Mouse (Mus musculus): Measurements from ENCODE around the gene Slc15a1. TPM values are rescaled to one million over a fixed set of nuclear protein-coding genes. Genes with fewer than 3 reads are reported as not detected.

Gene Slc15a1
- polyA plus RNA-seq (2015; fragmentation: Nextera tagmentation; extraction: Ambion mirVana): 0.05 TPM in 1 of 2 replicates, not detected in the other

DNA sequence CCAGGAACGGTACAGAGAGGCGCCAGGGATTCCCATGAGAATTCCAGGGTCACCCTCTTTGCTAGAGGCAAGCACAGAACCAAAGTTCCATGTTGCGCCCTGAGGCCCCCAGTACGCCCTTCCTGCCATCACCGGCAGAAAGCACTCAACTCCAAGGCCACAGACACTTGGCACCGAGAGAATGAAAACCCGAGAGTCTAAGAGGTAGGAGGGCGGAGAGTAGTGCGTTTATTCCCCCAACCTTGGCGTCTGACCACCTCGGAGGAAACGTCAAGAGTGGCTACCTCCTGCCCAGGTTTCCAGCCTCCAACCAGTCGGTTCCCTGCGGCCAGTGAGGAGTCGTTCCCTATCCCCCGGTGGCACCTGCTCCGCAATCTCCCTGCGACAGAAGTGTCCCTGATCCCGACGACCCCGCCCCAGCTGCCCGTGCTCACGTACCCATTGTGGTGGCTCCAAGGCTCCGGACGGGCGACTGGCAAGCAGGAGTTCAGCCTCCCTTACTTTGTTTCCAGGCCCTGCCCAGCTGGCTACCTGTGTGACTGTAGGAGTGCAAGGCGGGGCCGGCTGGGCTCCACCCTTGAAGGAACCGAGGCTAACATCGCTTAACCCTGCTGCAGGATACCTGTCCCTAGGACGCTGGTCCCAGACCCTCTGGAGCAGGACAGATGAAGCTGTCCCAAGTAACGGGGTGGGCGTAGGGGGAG, at the start of gene Slc15a1:
Gene Slc15a1, minus strand, starts transcription at position 472 of the 704 bp plus-strand sequence.
- WGBS: 11% methylated on average over 33 of the region's 33 CpGs
- Histone ChIP-seq H3K27ac (no peak within 1 kb of the TSS), H3K36me3 (no peaks in the 10 kb centered on the region), H3K27me3 (peaks cover 35% of the 10 kb centered on the region), H3K9me3 (no peaks in the 10 kb centered on the region), H3K4me3 (replicated peaks) (peak within 1 kb of the TSS; percentile 23), H3K4me2 (replicated peaks) (peak within 1 kb of the TSS; percentile 48), H3K4me1 (replicated peaks) (peaks cover 8% of the 10 kb centered on the region), H3K9ac (replicated peaks) (no peak within 1 kb of the TSS)
- ATAC-seq: no peak

DNA sequence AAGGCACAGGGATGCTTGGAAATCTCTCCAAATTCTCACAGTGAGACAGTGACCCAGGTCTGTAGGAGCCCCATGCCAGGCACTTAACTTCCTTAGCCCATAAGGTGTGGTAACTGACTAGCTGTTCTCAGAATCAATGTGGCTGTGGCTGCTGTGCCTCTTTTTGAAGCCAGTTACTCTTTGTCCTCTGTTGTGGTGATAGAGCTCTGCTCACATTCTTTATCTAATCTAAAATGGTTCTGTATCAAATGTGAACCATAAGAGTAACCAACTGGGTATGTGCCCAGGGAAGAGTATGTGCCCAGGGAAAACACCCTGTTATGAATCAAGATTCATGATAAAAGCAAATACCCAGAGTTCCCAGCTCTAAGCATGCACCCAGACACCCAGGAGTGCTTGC, 48.7 kb upstream of the Slc15a1 start:
- Histone ChIP-seq H3K27ac (no peak overlapping the region), H3K36me3 (0 out of 2 replicates have a peak, but pooled peaks cover 3% of the 10 kb centered on the region), H3K9me3 (no peaks in the 10 kb centered on the region), H3K4me2 (replicated peaks) (no peak overlapping the region), H3K27me3 (no peaks in the 10 kb centered on the region), H3K9ac (replicated peaks) (no peak overlapping the region), H3K4me3 (replicated peaks) (no peak overlapping the region), H3K4me1 (replicated peaks) (no peaks in the 10 kb centered on the region)
- no peak for ATAC-seq

DNA sequence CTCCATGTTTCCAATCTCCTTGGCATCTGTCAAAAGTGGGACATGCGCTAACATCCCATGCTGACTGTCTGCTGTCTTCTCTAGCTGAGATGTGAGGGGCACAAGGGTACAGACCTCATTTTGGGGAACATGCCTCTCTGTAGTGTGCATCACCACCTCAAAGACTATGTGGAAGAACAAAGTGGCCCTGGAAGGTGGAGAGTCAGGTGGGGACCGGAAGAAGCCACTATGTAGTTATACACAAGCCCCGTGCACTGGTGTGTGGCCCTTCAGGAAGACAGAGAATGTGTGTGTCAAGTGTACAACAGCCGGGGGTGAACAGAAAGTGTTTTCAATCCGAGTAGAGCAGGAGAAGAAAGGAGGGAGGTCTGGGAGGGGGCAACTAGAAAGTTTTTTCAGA, 47.5 kb upstream of the Slc15a1 start:
- 75% methylated on average over 5 of the region's 5 CpGs for WGBS
- 0 out of 2 replicates have a peak, but pooled peaks cover 3% of the 10 kb centered on the region for H3K36me3 ChIP-seq
- H3K4me3 ChIP-seq (replicated peaks): no peak overlapping the region
- no peaks in the 10 kb centered on the region for H3K4me1 ChIP-seq (replicated peaks)
- H3K27ac ChIP-seq: no peak overlapping the region
- H3K9ac ChIP-seq (replicated peaks): no peak overlapping the region
- no peaks in the 10 kb centered on the region for H3K9me3 ChIP-seq
- H3K4me2 ChIP-seq (replicated peaks): no peak overlapping the region
- ATAC-seq: no peak
- no peaks in the 10 kb centered on the region for H3K27me3 ChIP-seq

DNA sequence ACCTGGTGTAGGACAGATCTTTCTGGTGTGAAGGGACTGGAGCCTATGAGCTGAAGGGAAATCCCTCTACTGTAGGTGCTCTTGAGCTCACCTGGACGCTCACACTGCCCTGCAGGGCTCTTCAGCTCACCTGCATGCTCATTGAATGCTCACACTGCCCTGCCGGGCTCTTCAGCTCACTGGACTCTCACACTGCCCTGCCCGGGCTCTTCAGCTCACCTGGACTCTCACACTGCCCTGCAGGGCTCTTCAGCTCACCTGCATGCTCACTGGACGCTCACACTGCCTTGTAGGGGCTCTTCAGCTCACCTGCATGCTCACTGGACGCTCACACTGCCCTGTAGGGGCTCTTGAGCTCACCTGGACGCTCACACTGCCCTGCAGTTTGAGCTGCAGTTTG, 44.8 kb upstream of the Slc15a1 start:
- no peaks in the 10 kb centered on the region for H3K9me3 ChIP-seq
- H3K27me3 ChIP-seq: no peaks in the 10 kb centered on the region
- H3K9ac ChIP-seq (replicated peaks): no peak overlapping the region
- WGBS: 78% methylated on average over 6 of the region's 6 CpGs
- no peak overlapping the region for H3K4me3 ChIP-seq (replicated peaks)
- no peak overlapping the region for H3K4me2 ChIP-seq (replicated peaks)
- H3K4me1 ChIP-seq (replicated peaks): no peaks in the 10 kb centered on the region
- no peak for ATAC-seq
- H3K36me3 ChIP-seq: 0 out of 2 replicates have a peak, but pooled peaks cover 3% of the 10 kb centered on the region
- no peak overlapping the region for H3K27ac ChIP-seq

DNA sequence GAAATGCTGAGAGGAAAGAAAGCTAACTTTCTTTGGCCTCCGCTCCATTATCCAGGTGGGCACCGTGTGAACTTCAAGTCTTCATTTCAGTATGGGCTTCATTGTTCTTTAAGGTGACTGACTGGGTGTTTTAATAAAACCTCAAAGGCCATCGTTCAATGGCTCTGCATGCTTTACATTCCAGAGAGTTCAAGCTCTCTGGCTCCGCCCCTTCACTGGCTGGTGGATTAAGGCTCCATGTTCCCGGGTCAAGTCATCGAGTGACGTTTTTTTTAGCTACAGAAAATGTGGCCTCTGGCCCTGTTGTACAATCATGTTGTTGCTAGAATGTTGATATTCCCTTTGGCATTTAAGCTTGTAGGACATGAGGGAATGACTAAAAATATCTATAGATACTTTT, 42.7 kb upstream of the Slc15a1 start:
- 0 out of 2 replicates have a peak, but pooled peaks cover 3% of the 10 kb centered on the region for H3K36me3 ChIP-seq
- H3K9ac ChIP-seq (replicated peaks): no peak overlapping the region
- ATAC-seq: no peak
- no peak overlapping the region for H3K4me3 ChIP-seq (replicated peaks)
- H3K9me3 ChIP-seq: no peaks in the 10 kb centered on the region
- no peaks in the 10 kb centered on the region for H3K27me3 ChIP-seq
- H3K4me2 ChIP-seq (replicated peaks): no peak overlapping the region
- no peaks in the 10 kb centered on the region for H3K4me1 ChIP-seq (replicated peaks)
- no peak overlapping the region for H3K27ac ChIP-seq
- WGBS: 38% methylated on average over 7 of the region's 7 CpGs

DNA sequence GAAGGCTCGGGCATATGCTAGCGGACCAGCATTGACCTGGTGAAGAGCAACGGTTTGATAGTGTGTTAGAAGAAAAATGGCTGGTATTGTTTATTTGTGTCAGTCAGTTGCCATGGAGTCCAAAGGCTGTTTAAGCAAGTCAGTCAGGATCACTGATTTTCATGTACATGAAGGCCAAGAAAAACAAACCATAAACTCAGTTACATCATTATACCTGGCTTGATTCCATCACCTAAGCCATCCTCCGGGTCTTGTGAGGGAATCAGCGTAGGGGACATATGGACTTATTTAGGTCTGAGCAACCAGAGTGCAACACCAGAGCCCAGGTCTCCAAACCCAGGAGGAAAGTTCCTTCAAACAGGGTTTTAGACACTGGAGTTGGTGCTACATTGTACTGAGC, 41.6 kb upstream of the Slc15a1 start:
- Histone ChIP-seq H3K9me3 (no peaks in the 10 kb centered on the region), H3K27ac (no peak overlapping the region), H3K4me1 (replicated peaks) (no peaks in the 10 kb centered on the region), H3K36me3 (0 out of 2 replicates have a peak, but pooled peaks cover 3% of the 10 kb centered on the region), H3K27me3 (no peaks in the 10 kb centered on the region), H3K4me3 (replicated peaks) (no peak overlapping the region), H3K4me2 (replicated peaks) (no peak overlapping the region), H3K9ac (replicated peaks) (no peak overlapping the region)
- WGBS: 94% methylated on average over 5 of the region's 5 CpGs
- ATAC-seq: no peak

DNA sequence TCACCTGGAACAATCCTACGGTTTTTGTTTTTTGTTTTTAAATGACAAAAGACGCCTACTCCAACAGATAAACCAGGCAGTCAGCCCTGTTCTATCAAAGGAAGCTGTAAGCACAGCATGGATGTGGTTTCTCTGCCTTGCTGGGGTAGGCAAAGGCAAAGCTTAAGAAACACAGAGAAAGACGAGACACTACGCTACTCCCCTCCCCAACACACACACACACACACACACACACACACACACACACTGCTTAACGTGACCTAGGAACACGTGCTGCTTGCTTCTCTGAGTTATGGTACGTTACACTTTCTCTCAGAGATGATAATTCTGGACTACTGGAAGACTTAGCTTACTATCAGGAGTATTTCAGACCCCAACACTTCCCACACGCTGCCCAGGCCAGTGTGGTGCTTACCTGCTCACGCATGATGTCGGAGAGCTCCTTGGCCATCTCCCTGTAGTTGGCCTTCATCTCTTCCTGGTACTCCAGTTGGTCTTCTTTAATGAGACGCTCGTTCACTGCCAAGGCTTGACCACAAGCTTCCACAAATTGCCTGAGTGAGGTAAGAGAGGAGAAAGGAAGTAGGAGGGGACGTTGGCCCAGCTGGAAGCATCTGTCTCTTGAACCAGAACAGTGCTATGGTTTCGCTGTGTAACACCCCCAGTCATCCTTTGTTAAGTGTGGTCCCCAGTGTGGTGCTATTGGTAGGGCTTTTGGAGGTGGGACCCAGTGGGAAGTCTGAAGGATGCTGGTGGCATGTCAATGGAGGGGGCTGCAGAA, 40.7 kb upstream of the Slc15a1 start:
- H3K4me1 ChIP-seq (replicated peaks): no peaks in the 10 kb centered on the region
- WGBS: 88% methylated on average over 14 of the region's 14 CpGs
- H3K36me3 ChIP-seq: 0 out of 2 replicates have a peak, but pooled peaks cover 3% of the 10 kb centered on the region
- no peaks in the 10 kb centered on the region for H3K27me3 ChIP-seq
- H3K27ac ChIP-seq: no peak overlapping the region
- H3K9me3 ChIP-seq: no peaks in the 10 kb centered on the region
- no peak for ATAC-seq
- H3K9ac ChIP-seq (replicated peaks): no peak overlapping the region
- no peak overlapping the region for H3K4me3 ChIP-seq (replicated peaks)
- no peak overlapping the region for H3K4me2 ChIP-seq (replicated peaks)

DNA sequence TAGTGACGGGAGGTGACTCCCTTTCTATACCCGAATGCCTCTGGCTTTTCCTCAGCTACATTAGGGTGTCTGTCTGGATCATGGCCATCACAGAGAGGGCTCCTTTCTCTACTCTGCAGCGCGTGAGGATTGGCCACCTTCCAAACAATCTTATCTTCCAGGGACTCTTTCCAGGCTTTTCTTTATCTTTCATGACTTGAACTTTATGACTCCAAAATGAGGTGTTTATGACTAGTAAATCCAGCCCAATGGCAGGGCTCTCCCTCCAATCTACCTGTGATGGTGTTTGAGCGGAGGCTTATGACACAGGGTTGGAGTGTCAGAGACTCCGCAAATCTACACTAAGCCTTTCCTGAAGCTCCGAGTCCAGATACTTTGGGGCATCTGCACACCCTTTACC, 36.2 kb upstream of the Slc15a1 start:
- Histone ChIP-seq H3K9me3 (no peaks in the 10 kb centered on the region), H3K4me1 (replicated peaks) (no peaks in the 10 kb centered on the region), H3K4me2 (replicated peaks) (no peak overlapping the region), H3K4me3 (replicated peaks) (no peak overlapping the region), H3K9ac (replicated peaks) (no peak overlapping the region), H3K27me3 (no peaks in the 10 kb centered on the region), H3K36me3 (no peaks in the 10 kb centered on the region), H3K27ac (no peak overlapping the region)
- WGBS: 90% methylated on average over 7 of the region's 7 CpGs
- ATAC-seq: no peak

DNA sequence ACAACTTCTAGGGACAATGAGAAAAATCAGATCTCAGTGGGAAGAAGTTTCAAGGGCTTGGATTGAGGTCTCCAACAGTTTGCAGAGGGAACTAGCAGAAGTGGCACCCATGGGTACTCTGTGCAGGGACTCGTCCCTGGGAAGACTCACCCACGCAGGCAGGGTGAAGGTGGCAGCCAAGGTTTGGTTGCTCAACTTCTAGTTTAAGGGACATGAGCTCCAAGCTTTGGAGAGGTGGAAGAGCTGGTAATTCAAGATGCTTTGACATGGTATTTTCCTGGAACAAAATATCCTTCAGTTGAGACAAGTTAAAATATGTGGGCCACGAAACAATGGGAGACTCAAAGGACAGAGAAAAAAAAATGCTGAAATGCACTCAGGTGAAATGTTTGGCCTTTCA, 29.4 kb upstream of the Slc15a1 start:
- Histone ChIP-seq H3K4me1 (replicated peaks) (no peaks in the 10 kb centered on the region), H3K36me3 (no peaks in the 10 kb centered on the region), H3K9me3 (no peaks in the 10 kb centered on the region), H3K4me2 (replicated peaks) (no peak overlapping the region), H3K9ac (replicated peaks) (no peak overlapping the region), H3K27me3 (no peaks in the 10 kb centered on the region), H3K27ac (no peak overlapping the region), H3K4me3 (replicated peaks) (no peak overlapping the region)
- 87% methylated on average over 3 of the region's 3 CpGs for WGBS
- ATAC-seq: no peak

DNA sequence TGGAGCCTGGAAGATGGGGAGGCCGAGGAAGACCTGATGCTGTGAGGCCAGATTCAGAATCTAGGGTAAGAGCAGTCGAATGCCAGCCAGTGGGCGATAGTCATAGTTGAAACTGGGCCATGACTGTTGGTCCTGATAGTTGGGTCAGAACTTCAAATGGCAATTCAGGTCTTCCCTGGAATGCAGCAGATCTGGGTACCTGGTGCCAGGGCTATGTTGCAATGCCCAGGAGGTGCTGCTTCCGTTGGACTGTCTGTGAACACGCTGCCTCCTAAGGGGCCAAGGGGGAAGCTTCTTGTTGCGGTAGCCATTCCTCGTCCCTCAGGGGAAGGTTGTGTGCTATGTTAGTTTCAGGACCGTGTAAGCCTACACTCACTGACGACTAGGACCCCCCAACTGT, 25.8 kb upstream of the Slc15a1 start:
- Histone ChIP-seq H3K4me2 (replicated peaks) (no peak overlapping the region), H3K4me1 (replicated peaks) (no peaks in the 10 kb centered on the region), H3K9me3 (no peaks in the 10 kb centered on the region), H3K27me3 (no peaks in the 10 kb centered on the region), H3K36me3 (no peaks in the 10 kb centered on the region), H3K27ac (no peak overlapping the region), H3K9ac (replicated peaks) (no peak overlapping the region), H3K4me3 (replicated peaks) (no peak overlapping the region)
- WGBS: 91% methylated on average over 9 of the region's 9 CpGs
- ATAC-seq: no peak

DNA sequence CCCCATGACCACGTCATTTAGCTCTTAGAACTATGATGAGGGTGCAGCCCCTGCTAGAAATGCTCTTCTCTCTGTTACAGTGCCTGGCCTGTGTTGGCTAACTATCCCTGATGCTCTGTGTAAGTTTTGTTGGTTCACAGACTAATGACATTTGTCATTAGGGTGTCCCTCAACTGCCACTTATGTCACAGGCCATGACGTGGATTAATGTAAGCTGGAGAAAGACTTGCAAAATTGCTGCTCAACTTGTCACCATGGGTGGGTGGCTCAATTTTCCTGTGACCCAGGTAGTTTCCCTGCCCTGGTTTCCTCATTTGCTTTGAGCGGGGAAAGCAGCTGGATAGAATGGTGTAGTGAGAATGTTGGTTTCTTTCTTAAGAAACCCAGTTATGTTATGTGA, 22.8 kb upstream of the Slc15a1 start:
- H3K4me1 ChIP-seq (replicated peaks): no peaks in the 10 kb centered on the region
- H3K4me3 ChIP-seq (replicated peaks): no peak overlapping the region
- H3K4me2 ChIP-seq (replicated peaks): no peak overlapping the region
- H3K27ac ChIP-seq: no peak overlapping the region
- H3K9ac ChIP-seq (replicated peaks): no peak overlapping the region
- 89% methylated on average over 3 of the region's 3 CpGs for WGBS
- no peaks in the 10 kb centered on the region for H3K9me3 ChIP-seq
- no peaks in the 10 kb centered on the region for H3K27me3 ChIP-seq
- ATAC-seq: no peak
- H3K36me3 ChIP-seq: no peaks in the 10 kb centered on the region

DNA sequence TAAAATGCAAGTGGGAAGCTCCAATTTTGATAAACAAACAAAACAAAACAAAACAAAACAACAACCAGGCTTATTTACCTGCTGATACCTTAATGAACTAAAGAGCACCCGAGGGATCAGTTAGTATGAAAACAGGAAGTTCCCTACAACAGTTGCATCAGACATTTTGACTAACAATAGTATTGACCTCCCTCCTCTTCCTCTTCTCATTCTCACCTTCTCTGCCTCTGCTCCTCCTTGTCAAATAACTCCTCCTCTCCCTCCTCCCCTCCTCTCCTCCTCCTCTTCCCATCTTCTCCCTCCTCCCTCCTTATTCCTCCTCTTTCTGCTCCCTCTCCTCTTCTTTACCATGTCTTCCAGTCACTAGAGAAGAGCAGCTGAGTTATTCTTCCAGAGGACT, 22.1 kb upstream of the Slc15a1 start:
- no peak for ATAC-seq
- 77% methylated on average over 1 of the region's 1 CpGs for WGBS
- Histone ChIP-seq H3K27me3 (no peaks in the 10 kb centered on the region), H3K4me3 (replicated peaks) (no peak overlapping the region), H3K4me2 (replicated peaks) (no peak overlapping the region), H3K9ac (replicated peaks) (no peak overlapping the region), H3K4me1 (replicated peaks) (no peaks in the 10 kb centered on the region), H3K27ac (no peak overlapping the region), H3K9me3 (no peaks in the 10 kb centered on the region), H3K36me3 (no peaks in the 10 kb centered on the region)

Data from midbrain, embryonic 13.5 days (tissue).